Mouse (Mus musculus) intestine, postnatal 0 days (tissue): ENCODE data around the gene Zfp385b. TPM values are rescaled to one million over a fixed set of nuclear protein-coding genes. Genes with fewer than 3 reads are reported as not detected.

Source experiments
- ATAC-seq: fragments of 200-750 bp; cut with Nextera tagmentation; 2 replicates; pipeline ENCODE4 v1.8.0; 2017; ENCODE audit warnings: mild to moderate bottlenecking, moderate TSS enrichment, moderate library complexity
- H3K27ac ChIP-seq: fragments of 300-500 bp; sonication (generic); 2 replicates; pipeline ENCODE4 v1.5.1; 2014; ENCODE audit warnings: mild to moderate bottlenecking, low read depth, low read length, moderate library complexity
- H3K27me3 ChIP-seq: fragments of 300-500 bp; sonication (generic); replicated peaks from 2 replicates; pipeline ENCODE4 v1.6.1; 2014; ENCODE audit warnings: low read length, mixed read lengths; ENCODE audit not compliant: control insufficient read depth, insufficient read depth
- H3K36me3 ChIP-seq: fragments of 300-500 bp; sonication (generic); 2 replicates; pipeline ENCODE4 v1.6.1; 2014; ENCODE audit warnings: mild to moderate bottlenecking, moderate library complexity; ENCODE audit not compliant: control insufficient read depth, insufficient read depth
- H3K4me1 ChIP-seq: fragments of 300-500 bp; sonication (generic); replicated peaks from 2 replicates; pipeline ENCODE4 v1.6.1; 2014; ENCODE audit warnings: antibody characterized with exemption, low read length, mixed read lengths; ENCODE audit not compliant: control insufficient read depth, insufficient read depth
- H3K4me2 ChIP-seq: fragments of 300-500 bp; sonication (generic); replicated peaks from 2 replicates; pipeline ENCODE4 v1.6.1; 2014; ENCODE audit warnings: low read depth, mild to moderate bottlenecking, moderate library complexity
- H3K4me3 ChIP-seq: fragments of 300-500 bp; sonication (generic); 2 replicates; pipeline ENCODE4 v1.5.1; 2014; ENCODE audit warnings: low read depth, low read length
- H3K9ac ChIP-seq: fragments of 300-500 bp; sonication (generic); 2 replicates; pipeline ENCODE4 v1.6.1; 2014; ENCODE audit warnings: mild to moderate bottlenecking, low read depth, low read length
- H3K9me3 ChIP-seq: fragments of 300-500 bp; sonication (generic); 2 replicates; pipeline ENCODE4 v1.6.1; 2016; ENCODE audit warnings: mixed run types; ENCODE audit not compliant: control insufficient read depth
- CTCF ChIP-seq: sonication (generic); IDR thresholded peaks from 2 replicates; pipeline ENCODE4 v1.5.1; 2016; ENCODE audit warnings: low read depth, mild to moderate bottlenecking, control low read depth, antibody characterized with exemption, moderate library complexity
- WGBS: fragments of 180-500 bp; shearing (Covaris S2); extraction: QIAGEN DNeasy Blood & Tissue Kit; methylation state at CpG from one replicate; pipeline ENCODE4 v1.1.7; 2014; 5-methylcytosine and 5-hydroxymethylcytosine counted together
- polyA plus RNA-seq: library from polyadenylated mRNA; unstranded; fragments of >200 nt; fragmentation: Nextera tagmentation; extraction: Ambion mirVana; gene quantifications from 2 replicates; pipeline ENCODE4 v1.2.1, GENCODE M21; 2015

The Zfp385b gene
- polyA plus RNA-seq, 1 experiment from 2014 or later: 14.3 TPM

DNA sequence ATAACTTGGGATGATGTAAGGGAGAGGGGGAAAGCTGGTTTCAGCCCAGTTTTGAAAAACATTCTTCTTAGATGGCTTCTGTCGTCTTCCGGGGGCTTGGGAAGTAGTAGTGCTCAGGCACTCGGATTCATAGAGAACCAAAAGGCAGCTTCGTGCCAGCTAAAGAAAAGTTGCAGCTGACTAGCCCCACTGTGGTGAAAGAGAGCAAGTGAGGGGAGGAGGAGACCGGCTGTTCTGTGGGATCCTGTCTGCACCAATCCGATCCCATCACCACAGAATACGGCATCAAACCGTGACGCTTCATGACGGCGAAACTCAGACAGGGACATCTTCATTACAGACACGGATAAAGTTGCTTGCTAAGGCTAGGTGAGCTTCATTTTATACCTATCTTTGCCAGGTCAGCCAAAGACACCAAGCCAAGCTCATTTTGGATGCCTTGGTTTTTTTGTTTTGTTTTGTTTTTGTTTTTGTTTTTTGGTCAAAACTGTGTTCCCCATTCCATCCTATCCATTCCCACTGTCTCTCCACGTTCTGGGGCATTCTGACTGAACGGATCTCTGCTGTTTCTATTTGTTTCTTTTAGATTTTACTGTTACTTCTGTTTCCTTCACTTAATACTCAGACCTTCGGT, 44.1 kb downstream of the Zfp385b start:
- TF ChIP-seq CTCF: no peak
- WGBS: 82% methylated on average over 15 of the region's 15 CpGs
- H3K9ac ChIP-seq: no peak overlapping the region
- no peak overlapping the region for H3K4me3 ChIP-seq
- H3K27me3 ChIP-seq: no peaks in the 10 kb centered on the region
- no peak overlapping the region for H3K4me2 ChIP-seq
- H3K36me3 ChIP-seq: no peaks in the 10 kb centered on the region
- no peak for ATAC-seq
- no peak overlapping the region for H3K27ac ChIP-seq
- H3K9me3 ChIP-seq: no peaks in the 10 kb centered on the region
- H3K4me1 ChIP-seq: no peaks in the 10 kb centered on the region

GRCm38 (mm10) chr2:77770056-77770697, 49.3 kb downstream of the Zfp385b start:
- H3K9ac ChIP-seq: no peak overlapping the region
- no peaks in the 10 kb centered on the region for H3K4me1 ChIP-seq
- H3K4me2 ChIP-seq: no peak overlapping the region
- no peak for TF ChIP-seq CTCF
- H3K27me3 ChIP-seq: no peaks in the 10 kb centered on the region
- WGBS: 59% methylated on average over 8 of the region's 8 CpGs
- no peak for ATAC-seq
- no peak overlapping the region for H3K27ac ChIP-seq
- no peaks in the 10 kb centered on the region for H3K9me3 ChIP-seq
- no peaks in the 10 kb centered on the region for H3K36me3 ChIP-seq
- H3K4me3 ChIP-seq: no peak overlapping the region

GRCm38 (mm10) chr2:77768321-77768886, 51.0 kb downstream of the Zfp385b start:
- H3K9me3 ChIP-seq: no peaks in the 10 kb centered on the region
- no peaks in the 10 kb centered on the region for H3K36me3 ChIP-seq
- no peak overlapping the region for H3K4me3 ChIP-seq
- no peaks in the 10 kb centered on the region for H3K27me3 ChIP-seq
- H3K4me2 ChIP-seq: no peak overlapping the region
- no peak for ATAC-seq
- no peak for TF ChIP-seq CTCF
- no peaks in the 10 kb centered on the region for H3K4me1 ChIP-seq
- H3K27ac ChIP-seq: no peak overlapping the region
- H3K9ac ChIP-seq: no peak overlapping the region
- whole genome bisulfite sequencing: 76% methylated on average over 17 of the region's 17 CpGs

DNA sequence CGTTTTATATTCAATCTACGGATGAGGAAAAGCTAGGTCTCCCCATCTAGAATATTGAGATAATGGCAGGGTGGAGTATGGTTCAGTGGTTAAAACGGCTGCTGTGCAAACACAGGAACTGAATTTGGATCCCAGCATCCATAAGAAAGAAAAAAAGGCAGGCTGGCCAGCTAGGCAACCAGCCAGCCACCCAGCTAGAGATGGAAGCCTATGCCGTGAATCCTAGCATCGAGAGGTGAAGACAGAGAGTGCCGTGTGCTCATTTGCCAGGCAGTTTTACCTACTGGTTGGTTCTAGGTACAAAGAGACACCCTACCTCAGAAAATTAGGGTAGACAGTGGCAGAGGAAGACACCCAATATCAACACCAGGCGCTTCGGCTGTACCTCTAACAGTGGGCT, 57.5 kb downstream of the Zfp385b start:
- 88% methylated on average over 8 of the region's 8 CpGs for WGBS
- TF ChIP-seq CTCF: no peak
- Histone ChIP-seq H3K27ac (no peak overlapping the region), H3K27me3 (no peaks in the 10 kb centered on the region), H3K9me3 (no peaks in the 10 kb centered on the region), H3K4me1 (no peaks in the 10 kb centered on the region), H3K9ac (no peak overlapping the region), H3K4me2 (no peak overlapping the region), H3K4me3 (no peak overlapping the region), H3K36me3 (no peaks in the 10 kb centered on the region)
- no peak for ATAC-seq

DNA sequence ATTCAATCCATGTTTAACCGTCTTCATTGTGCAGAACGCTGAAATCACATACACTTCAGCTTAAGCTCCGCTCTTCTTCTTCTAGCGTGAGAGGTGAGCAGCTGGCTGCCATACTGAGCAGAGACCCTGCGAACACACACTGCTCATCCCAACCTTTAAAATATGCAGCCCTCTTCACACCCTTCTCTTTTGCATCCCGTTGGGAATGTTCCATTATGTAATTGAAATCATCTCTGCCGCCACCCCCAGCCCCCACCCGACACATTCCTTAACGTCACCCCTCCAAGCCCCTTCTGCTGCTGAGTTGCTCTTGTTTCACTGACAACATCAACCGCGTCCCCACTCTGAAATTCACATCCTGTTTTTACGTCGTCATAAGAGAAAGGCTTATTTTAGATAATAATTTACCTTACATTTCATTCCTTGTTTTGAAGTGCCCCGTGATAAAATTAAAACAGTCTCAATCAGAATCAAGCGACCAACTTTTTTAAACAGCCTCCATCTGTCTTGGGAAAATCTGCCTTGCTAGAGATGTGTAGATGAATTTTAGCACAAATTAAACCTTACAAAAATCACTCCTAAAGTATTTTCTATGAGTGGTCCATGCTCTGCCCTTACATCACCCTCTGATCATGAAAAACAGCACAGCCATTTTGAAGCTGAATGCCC, 60.9 kb downstream of the Zfp385b start:
- H3K27me3 ChIP-seq: no peaks in the 10 kb centered on the region
- ATAC-seq: no peak
- TF ChIP-seq CTCF: no peak
- no peak overlapping the region for H3K27ac ChIP-seq
- H3K4me1 ChIP-seq: no peaks in the 10 kb centered on the region
- H3K9me3 ChIP-seq: no peaks in the 10 kb centered on the region
- 77% methylated on average over 15 of the region's 15 CpGs for WGBS
- H3K4me3 ChIP-seq: no peak overlapping the region
- no peak overlapping the region for H3K4me2 ChIP-seq
- no peaks in the 10 kb centered on the region for H3K36me3 ChIP-seq
- no peak overlapping the region for H3K9ac ChIP-seq

- H3K27ac ChIP-seq: no peak overlapping the region
- no peaks in the 10 kb centered on the region for H3K27me3 ChIP-seq
- H3K4me3 ChIP-seq: no peak overlapping the region
- WGBS: 83% methylated on average over 4 of the region's 4 CpGs
- no peak for TF ChIP-seq CTCF
- no peaks in the 10 kb centered on the region for H3K36me3 ChIP-seq
- H3K4me2 ChIP-seq: no peak overlapping the region
- no peaks in the 10 kb centered on the region for H3K9me3 ChIP-seq
- H3K4me1 ChIP-seq: no peaks in the 10 kb centered on the region
- no peak for ATAC-seq
- H3K9ac ChIP-seq: no peak overlapping the region
These were observed 66.9 kb downstream of the Zfp385b start for GRCm38 (mm10) chr2:77752491-77752890.
